Mouse (Mus musculus) lung, embryonic 14.5 days (tissue): ENCODE measurements around the gene Gm5767. TPM values are rescaled to one million over a fixed set of nuclear protein-coding genes. Genes with fewer than 3 reads are reported as not detected.

Experiments used
- ATAC-seq: fragments of 200-750 bp; cut with Nextera tagmentation; 2 replicates; pipeline ENCODE4 v1.8.0; 2017; ENCODE audit warnings: mild to moderate bottlenecking, moderate TSS enrichment, moderate library complexity; ENCODE audit not compliant: insufficient read depth
- DNase-seq: peaks from one replicate; pipeline ENCODE4 v3.0.0-alpha.2; 2015
- H3K27ac ChIP-seq: fragments of 300-500 bp; sonication (generic); 2 replicates; pipeline ENCODE4 v1.5.1; 2014; ENCODE audit warnings: low read depth, mild to moderate bottlenecking, moderate library complexity
- H3K27me3 ChIP-seq: fragments of 300-500 bp; sonication (generic); 2 replicates; pipeline ENCODE4 v1.6.1; 2014; ENCODE audit warnings: low read length, control low read depth; ENCODE audit not compliant: insufficient read depth
- H3K36me3 ChIP-seq: fragments of 300-500 bp; sonication (generic); 2 replicates; pipeline ENCODE4 v1.6.1; 2014; ENCODE audit warnings: control low read depth; ENCODE audit not compliant: insufficient read depth
- H3K4me1 ChIP-seq: fragments of 300-500 bp; sonication (generic); 2 replicates; pipeline ENCODE4 v1.6.1; 2014; ENCODE audit warnings: antibody characterized with exemption, control low read depth; ENCODE audit not compliant: insufficient read depth
- H3K4me2 ChIP-seq: fragments of 300-500 bp; sonication (generic); 2 replicates; pipeline ENCODE4 v1.6.1; 2014; ENCODE audit warnings: mild to moderate bottlenecking
- H3K4me3 ChIP-seq: fragments of 300-500 bp; sonication (generic); 2 replicates; pipeline ENCODE4 v1.5.1; 2014; ENCODE audit warnings: low read depth, low read length
- H3K9ac ChIP-seq: fragments of 300-500 bp; sonication (generic); 2 replicates; pipeline ENCODE4 v1.6.1; 2014
- H3K9me3 ChIP-seq: fragments of 300-500 bp; sonication (generic); 2 replicates; pipeline ENCODE4 v1.6.1; 2016; ENCODE audit warnings: low read depth, low read length, control low read depth
- CTCF ChIP-seq: IDR thresholded peaks from 2 replicates; pipeline ENCODE4 v1.5.1; 2016; ENCODE audit warnings: antibody characterized with exemption, low read depth
- WGBS: fragments of 180-500 bp; shearing (Covaris S2); extraction: QIAGEN DNeasy Blood & Tissue Kit; methylation state at CpG from one replicate; pipeline ENCODE4 v1.1.7; 2014; 5-methylcytosine and 5-hydroxymethylcytosine counted together
- polyA plus RNA-seq: library from polyadenylated mRNA; unstranded; fragments of >200 nt; fragmentation: Nextera tagmentation; extraction: Ambion mirVana; gene quantifications from 2 replicates; pipeline ENCODE4 v1.2.1, GENCODE M21; 2014

The Gm5767 gene
- polyA plus RNA-seq, 1 experiment from 2014 or later = not detected

DNA sequence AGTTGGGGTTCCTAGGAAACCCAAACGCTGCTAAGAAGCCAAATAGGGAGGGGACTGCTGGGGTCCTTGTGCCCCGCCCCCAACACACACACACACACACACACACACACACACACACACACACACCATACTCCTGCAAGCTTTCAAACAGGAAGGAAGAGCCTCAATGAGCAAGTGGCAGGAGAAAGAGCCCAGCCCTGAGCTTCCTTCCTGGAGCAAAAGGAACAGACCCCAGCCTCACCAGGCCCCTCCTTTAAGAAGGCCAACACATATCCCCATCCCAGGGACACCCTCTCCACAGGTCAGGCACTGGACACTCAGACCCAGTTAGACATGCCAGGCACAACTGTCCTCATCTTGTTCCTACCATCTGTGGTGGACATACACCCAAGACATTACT, 17.5 kb upstream of the Gm5767 start:
- WGBS = 79% methylated on average over 2 of the region's 2 CpGs
- Histone ChIP-seq H3K4me3 (no peak overlapping the region), H3K9me3 (no peaks in the 10 kb centered on the region), H3K36me3 (peaks cover 54% of the 10 kb centered on the region), H3K4me1 (peaks cover 2% of the 10 kb centered on the region; the same call in 1 of the 2 replicates), H3K27ac (no peak overlapping the region), H3K27me3 (no peaks in the 10 kb centered on the region), H3K9ac (no peak overlapping the region), H3K4me2 (no peak overlapping the region)
- DNase-seq (no peak), ATAC-seq (no peak)
- no peak for TF ChIP-seq CTCF

DNA sequence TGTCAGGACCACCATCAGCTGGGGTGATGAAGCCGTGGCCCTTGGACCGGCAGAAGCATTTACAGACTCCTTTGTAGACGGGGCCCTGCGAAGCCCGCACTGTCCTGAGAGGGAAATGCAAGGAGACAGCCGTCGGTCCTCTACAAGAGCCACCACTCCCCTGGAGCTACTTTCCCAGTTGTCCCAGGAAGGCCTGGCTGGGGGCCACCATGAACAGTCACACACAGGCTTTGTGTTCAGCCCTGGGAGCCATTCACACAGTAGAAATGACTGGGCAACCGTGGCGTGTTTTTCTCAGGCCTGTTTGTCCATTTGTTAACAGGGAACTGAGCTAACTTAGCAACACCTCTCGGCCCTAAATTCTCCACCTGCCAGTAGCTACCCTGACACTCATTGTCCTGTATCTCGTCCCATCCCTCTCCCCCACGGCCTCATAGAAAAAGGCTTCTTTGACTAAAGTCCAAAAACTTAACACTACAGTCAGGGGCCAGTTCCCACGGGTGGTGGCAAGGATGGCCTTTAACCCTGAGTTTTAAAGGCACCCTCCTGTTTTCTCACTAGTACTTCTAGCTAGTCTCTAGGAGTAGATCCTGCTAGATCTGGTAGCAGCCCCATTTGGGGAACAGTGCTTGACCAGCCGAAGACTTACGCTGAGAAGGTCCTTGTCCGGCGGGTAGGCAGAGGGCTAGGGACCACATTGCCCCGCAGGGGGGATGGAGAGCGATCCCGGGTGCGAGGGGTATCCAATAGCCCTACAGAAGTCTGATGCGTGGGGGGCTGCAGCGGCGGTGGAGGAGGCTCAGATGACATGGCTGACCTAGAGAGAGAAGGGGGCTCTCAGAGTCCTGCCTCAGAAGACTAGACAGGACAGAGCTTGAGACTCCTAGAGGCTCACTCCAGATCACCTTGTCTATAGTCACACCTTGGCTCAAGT, 16.7 kb upstream of the Gm5767 start:
- TF ChIP-seq CTCF = no peak
- Histone ChIP-seq H3K27ac (no peak overlapping the region), H3K9me3 (no peaks in the 10 kb centered on the region), H3K4me1 (peaks cover 2% of the 10 kb centered on the region; the same call in 1 of the 2 replicates), H3K9ac (no peak overlapping the region), H3K4me2 (no peak overlapping the region), H3K27me3 (no peaks in the 10 kb centered on the region), H3K4me3 (no peak overlapping the region), H3K36me3 (peaks cover 46% of the 10 kb centered on the region)
- no peak for ATAC-seq
- 82% methylated on average over 24 of the region's 24 CpGs for WGBS
- no peak for DNase-seq

DNA sequence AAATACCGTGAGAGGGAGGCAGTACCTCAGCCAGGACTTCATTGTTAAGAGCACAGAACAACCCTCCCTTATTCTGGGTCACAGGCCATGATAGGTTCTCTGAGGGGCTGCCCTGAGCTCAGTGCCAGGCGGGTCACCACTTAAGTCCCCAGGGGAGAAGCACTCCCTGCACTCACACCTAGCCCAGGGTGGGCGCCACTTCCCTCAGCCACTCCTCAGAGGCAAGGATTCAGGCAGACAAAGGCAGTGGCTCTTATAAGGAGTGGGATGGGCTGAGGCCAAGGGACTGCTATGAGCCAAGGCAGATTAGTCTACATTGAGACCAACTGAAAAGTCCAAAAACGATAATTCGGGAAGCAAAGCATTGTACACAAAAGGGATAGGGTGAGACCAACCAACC, 15.2 kb upstream of the Gm5767 start:
- Histone ChIP-seq H3K27me3 (no peaks in the 10 kb centered on the region), H3K4me3 (no peak overlapping the region), H3K4me2 (no peak overlapping the region), H3K36me3 (peaks cover 32% of the 10 kb centered on the region), H3K9ac (no peak overlapping the region), H3K27ac (peak overlapping the region; percentile 0; the same call in 1 of the 2 replicates), H3K4me1 (peaks cover 9% of the 10 kb centered on the region; the same call in 1 of the 2 replicates), H3K9me3 (no peaks in the 10 kb centered on the region)
- no peak for ATAC-seq
- 66% methylated on average over 5 of the region's 5 CpGs for WGBS
- no peak for TF ChIP-seq CTCF
- no peak for DNase-seq

- WGBS = 50% methylated on average over 2 of the region's 2 CpGs
- Histone ChIP-seq H3K27me3 (no peaks in the 10 kb centered on the region), H3K4me1 (peaks cover 12% of the 10 kb centered on the region; the same call in 1 of the 2 replicates), H3K4me2 (no peak overlapping the region), H3K4me3 (no peak overlapping the region), H3K9ac (no peak overlapping the region), H3K27ac (no peak overlapping the region), H3K36me3 (peaks cover 24% of the 10 kb centered on the region), H3K9me3 (no peaks in the 10 kb centered on the region)
- ATAC-seq (no peak), DNase-seq (peak; percentile 30)
- no peak for TF ChIP-seq CTCF
Measured at GRCm38 (mm10) chr16:8666452-8666851, 14.1 kb upstream of the Gm5767 start.

- no peak for ATAC-seq
- Histone ChIP-seq H3K4me2 (no peak overlapping the region), H3K9ac (no peak overlapping the region; the same call in 1 of the 2 replicates), H3K27ac (no peak overlapping the region; the same call in 1 of the 2 replicates), H3K4me3 (no peak overlapping the region), H3K4me1 (peaks cover 12% of the 10 kb centered on the region; the same call in 1 of the 2 replicates), H3K36me3 (peaks cover 16% of the 10 kb centered on the region), H3K9me3 (no peaks in the 10 kb centered on the region), H3K27me3 (no peaks in the 10 kb centered on the region)
- DNase-seq = no peak
- WGBS = 66% methylated on average over 7 of the region's 7 CpGs
- no peak for TF ChIP-seq CTCF
Measured at GRCm38 (mm10) chr16:8667261-8667660, 13.3 kb upstream of the Gm5767 start.

GRCm38 (mm10) chr16:8667814-8668213, 12.8 kb upstream of the Gm5767 start:
- 60% methylated on average over 4 of the region's 4 CpGs for WGBS
- 0 out of 2 replicates have a peak, but pooled peaks cover under 1% of the 10 kb centered on the region for H3K27me3 ChIP-seq
- peaks cover 12% of the 10 kb centered on the region; the same call in 1 of the 2 replicates for H3K4me1 ChIP-seq
- no peak overlapping the region; the same call in 1 of the 2 replicates for H3K9ac ChIP-seq
- no peaks in the 10 kb centered on the region for H3K9me3 ChIP-seq
- no peak overlapping the region for H3K4me2 ChIP-seq
- no peak for ATAC-seq
- TF ChIP-seq CTCF = no peak
- peaks cover 11% of the 10 kb centered on the region for H3K36me3 ChIP-seq
- H3K4me3 ChIP-seq = no peak overlapping the region
- no peak for DNase-seq
- H3K27ac ChIP-seq = no peak overlapping the region; the same call in 1 of the 2 replicates

DNA sequence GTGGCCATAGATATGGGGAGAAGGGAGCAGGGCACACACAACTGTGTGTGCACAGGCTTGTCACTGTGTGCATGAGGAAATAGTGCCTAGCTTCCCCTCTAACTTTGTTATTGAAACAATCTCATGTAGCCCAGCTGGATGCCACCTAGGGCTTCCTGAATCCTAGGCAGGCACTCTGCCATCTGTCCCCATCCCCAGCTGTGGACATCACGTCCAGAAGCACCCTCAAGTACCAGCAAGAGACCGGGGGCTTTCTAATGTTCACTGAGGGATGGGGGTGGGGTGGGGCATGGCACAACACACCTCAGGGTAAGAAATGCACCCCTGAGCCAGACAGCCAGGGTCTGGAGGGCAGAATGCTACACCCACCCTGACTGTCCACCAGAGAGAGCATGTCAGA, 12.2 kb upstream of the Gm5767 start:
- TF ChIP-seq CTCF = no peak
- Histone ChIP-seq H3K9me3 (no peaks in the 10 kb centered on the region), H3K4me1 (peaks cover 12% of the 10 kb centered on the region; the same call in 1 of the 2 replicates), H3K27ac (no peak overlapping the region), H3K36me3 (peaks cover 6% of the 10 kb centered on the region), H3K4me3 (no peak overlapping the region), H3K9ac (no peak overlapping the region), H3K4me2 (no peak overlapping the region), H3K27me3 (0 out of 2 replicates have a peak, but pooled peaks cover 4% of the 10 kb centered on the region)
- DNase-seq = no peak
- WGBS = 70% methylated on average over 2 of the region's 2 CpGs
- no peak for ATAC-seq
